Mouse (Mus musculus): ENCODE data around the gene Mfsd4b4. TPM values are rescaled to one million over a fixed set of nuclear protein-coding genes. Genes with fewer than 3 reads are reported as not detected.
A peak's percentile ranks its signal among the peaks of the same experiment; 100 is the strongest.

Mfsd4b4 gene
- total and polyA plus RNA-seq, 3 experiments, result 1.7 to 3.5 (median 2.1) TPM

DNA sequence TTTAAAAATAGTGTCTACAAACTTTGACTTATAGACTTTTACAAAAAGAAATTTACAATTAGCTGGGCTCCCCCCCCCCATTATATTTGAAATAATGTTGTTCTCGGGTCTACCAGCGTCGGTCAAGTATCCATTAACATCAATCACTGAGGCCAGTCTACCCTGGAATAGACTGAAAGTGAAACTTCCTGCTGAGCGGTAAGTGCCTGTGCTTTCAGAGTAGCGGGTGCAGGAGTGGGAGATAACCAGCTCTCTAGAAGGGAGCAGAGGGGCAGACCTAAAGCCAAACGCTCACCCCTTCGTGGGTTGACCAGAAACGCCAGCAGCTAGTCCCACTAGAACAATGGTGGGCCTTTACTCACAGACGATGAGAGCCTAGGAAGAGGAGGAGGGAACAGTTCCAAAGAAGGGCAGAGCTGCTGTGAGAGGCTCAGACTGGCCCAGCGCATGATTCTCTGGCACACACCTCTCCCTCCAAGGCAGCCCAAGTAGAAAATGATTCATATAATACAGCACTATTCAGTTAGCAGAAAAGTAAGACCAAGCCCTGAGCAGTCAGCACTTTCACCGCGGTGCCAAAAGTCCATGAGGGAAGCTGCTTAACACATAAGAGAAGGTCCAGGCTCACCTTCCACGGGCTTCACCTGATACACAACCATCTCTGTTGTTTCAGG lies 9.9 kb upstream of the Mfsd4b4 start:
- no peak for DNase-seq (ENCODE audit: extremely low read depth)
- dilution Hi-C loops (cut with MboI; ENCODE audit: extremely low pct_ligation_motif_present, extremely low pct_unique_long_range_greater_than_20kb, low sequenced_read_pairs), result no loop called here
- in situ Hi-C loops (cut with MboI; ENCODE audit: low pct_ligation_motif_present, low pct_unique_long_range_greater_than_20kb, low sequenced_read_pairs), result no loop called here
- no peak for TF ChIP-seq CTCF (conservative IDR thresholded peaks at IDR 0.05 in 1 of 2, IDR thresholded peaks at IDR 0.05 in 1 of 2; ENCODE audit: low read depth in 2 of 2, low read length in 2 of 2)
- TF ChIP-seq ZC3H11A (IDR thresholded peaks at IDR 0.05; ENCODE audit: low read depth, low read length), result no peak
- TF ChIP-seq ZNF384 (IDR thresholded peaks at IDR 0.05; ENCODE audit: low read depth, low read length), result no peak
- TF ChIP-seq ZMIZ1 (IDR thresholded peaks at IDR 0.05; ENCODE audit: low read depth, low read length), result no peak
- TF ChIP-seq TBP (conservative IDR thresholded peaks at IDR 0.05; ENCODE audit: low read depth, low read length), result no peak
- no peaks in the 10 kb centered on the region for H3K27me3 ChIP-seq (replicated peaks)
- H3K79me2 ChIP-seq (replicated peaks; ENCODE audit: control insufficient read depth, extremely low read depth, insufficient read depth, poor library complexity, severe bottlenecking), result no peaks in the 10 kb centered on the region
- no peak overlapping the region for H3K27ac ChIP-seq (ENCODE audit: insufficient read depth, low read depth)
- H3K9me3 ChIP-seq (replicated peaks; ENCODE audit: low read length), result no peaks in the 10 kb centered on the region
- H3K9ac ChIP-seq (ENCODE audit: insufficient read depth, low read depth), result no peak overlapping the region
- H3K4me1 ChIP-seq (ENCODE audit: control insufficient read depth in 1 of 2, insufficient read depth in 2 of 2), result peaks cover 0 to 9% of the 10 kb centered on the region in 2 experiments; a peak in 3 of 4 replicates
- H3K36me3 ChIP-seq (replicated peaks in 1 of 2; ENCODE audit: control insufficient read depth in 1 of 2, insufficient read depth in 1 of 2, low read length in 1 of 2), result no peaks in the 10 kb centered on the region
- peak overlapping the region; percentile 24 for H3K4me2 ChIP-seq (ENCODE audit: insufficient read depth, low read depth, poor library complexity, severe bottlenecking)
- H3K4me3 ChIP-seq (replicated peaks in 1 of 3; ENCODE audit: low read depth in 2 of 3, low read length in 2 of 3, poor library complexity in 1 of 3), result no peak overlapping the region

GRCm38 (mm10) chr10:39906799-39907658 lies 8.0 kb upstream of the Mfsd4b4 start:
- Histone ChIP-seq H3K36me3 (replicated peaks in 1 of 2; ENCODE audit: control insufficient read depth in 1 of 2, insufficient read depth in 1 of 2, low read length in 1 of 2) (no peaks in the 10 kb centered on the region), H3K27me3 (replicated peaks) (no peaks in the 10 kb centered on the region), H3K9ac (ENCODE audit: insufficient read depth, low read depth) (no peak overlapping the region), H3K4me1 (ENCODE audit: control insufficient read depth in 1 of 2, insufficient read depth in 2 of 2) (peaks cover 0 to 9% of the 10 kb centered on the region in 2 experiments; a peak in 2 of 4 replicates), H3K79me2 (replicated peaks; ENCODE audit: control insufficient read depth, extremely low read depth, insufficient read depth, poor library complexity, severe bottlenecking) (no peaks in the 10 kb centered on the region), H3K9me3 (replicated peaks; ENCODE audit: low read length) (no peaks in the 10 kb centered on the region), H3K27ac (ENCODE audit: insufficient read depth, low read depth) (no peak overlapping the region), H3K4me2 (ENCODE audit: insufficient read depth, low read depth, poor library complexity, severe bottlenecking) (no peak overlapping the region), H3K4me3 (replicated peaks in 1 of 3; ENCODE audit: low read depth in 2 of 3, low read length in 2 of 3, poor library complexity in 1 of 3) (no peak overlapping the region)
- dilution Hi-C loops (cut with MboI; ENCODE audit: extremely low pct_ligation_motif_present, extremely low pct_unique_long_range_greater_than_20kb, low sequenced_read_pairs) (no loop called here), in situ Hi-C loops (cut with MboI; ENCODE audit: low pct_ligation_motif_present, low pct_unique_long_range_greater_than_20kb, low sequenced_read_pairs) (no loop called here)
- TF ChIP-seq NELFE (IDR thresholded peaks at IDR 0.05; ENCODE audit: low read depth, low read length), result no peak
- DNase-seq (ENCODE audit: extremely low read depth), result no peak

DNA sequence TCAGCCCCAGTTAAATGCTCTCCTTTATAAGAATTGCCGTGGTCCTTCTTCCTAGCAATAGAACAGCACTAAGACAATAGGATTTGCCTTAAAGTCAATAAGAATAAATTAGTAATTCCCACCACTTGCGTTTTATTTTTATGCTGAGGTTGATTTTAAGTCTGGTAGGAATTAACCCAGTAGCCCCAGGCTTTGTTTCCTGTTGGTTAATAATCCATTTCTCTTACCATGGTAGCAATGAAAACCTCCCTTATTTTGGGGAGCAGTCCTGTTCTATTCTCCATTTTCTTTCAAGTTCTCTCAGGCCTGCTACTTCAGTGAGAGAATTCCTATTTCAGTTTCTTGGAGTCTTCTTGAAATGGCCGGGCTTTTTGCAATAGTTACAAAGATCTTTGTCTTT lies 5.2 kb upstream of the Mfsd4b4 start:
- no peak for TF ChIP-seq CHD1 (IDR thresholded peaks at IDR 0.05; ENCODE audit: low read depth, low read length)
- no peak for TF ChIP-seq USF1 (IDR thresholded peaks at IDR 0.05; ENCODE audit: low read depth, low read length)
- TF ChIP-seq KAT2A (IDR thresholded peaks at IDR 0.05; ENCODE audit: insufficient replicate concordance, low read length), result no peak
- TF ChIP-seq BHLHE40 (IDR thresholded peaks at IDR 0.05; ENCODE audit: low read depth, low read length), result no peak
- TF ChIP-seq ETS1 (conservative IDR thresholded peaks at IDR 0.05; ENCODE audit: low read depth, low read length), result no peak
- no peak for TF ChIP-seq POLR2A (IDR thresholded peaks at IDR 0.05; ENCODE audit: low read depth, low read length)
- TF ChIP-seq CHD2 (IDR thresholded peaks at IDR 0.05; ENCODE audit: low read length), result no peak
- no peak for TF ChIP-seq TCF12 (IDR thresholded peaks at IDR 0.05; ENCODE audit: low read depth, low read length)
- no peak for TF ChIP-seq SMC3 (IDR thresholded peaks at IDR 0.05; ENCODE audit: low read depth, low read length)
- TF ChIP-seq EP300 (IDR thresholded peaks at IDR 0.05; ENCODE audit: low read length), result no peak
- TF ChIP-seq POLR2AphosphoS2 (IDR thresholded peaks at IDR 0.05; ENCODE audit: low read depth, low read length), result no peak
- TF ChIP-seq E2F4 (IDR thresholded peaks at IDR 0.05; ENCODE audit: insufficient replicate concordance, low read depth, low read length), result no peak
- TF ChIP-seq CTCF (conservative IDR thresholded peaks at IDR 0.05 in 1 of 2, IDR thresholded peaks at IDR 0.05 in 1 of 2; ENCODE audit: low read depth in 2 of 2, low read length in 2 of 2), result no peak
- TF ChIP-seq JUND (conservative IDR thresholded peaks at IDR 0.05; ENCODE audit: low read depth, low read length), result no peak
- no peak for TF ChIP-seq MYC (IDR thresholded peaks at IDR 0.05; ENCODE audit: low read depth, low read length)
- no peak overlapping the region for H3K4me3 ChIP-seq (replicated peaks in 1 of 3; ENCODE audit: low read depth in 2 of 3, low read length in 2 of 3, poor library complexity in 1 of 3)
- DNase-seq (ENCODE audit: extremely low read depth), result no peak
- H3K36me3 ChIP-seq (replicated peaks in 1 of 2; ENCODE audit: control insufficient read depth in 1 of 2, insufficient read depth in 1 of 2, low read length in 1 of 2), result no peaks in the 10 kb centered on the region
- no peak overlapping the region for H3K4me2 ChIP-seq (ENCODE audit: insufficient read depth, low read depth, poor library complexity, severe bottlenecking)
- H3K79me2 ChIP-seq (replicated peaks; ENCODE audit: control insufficient read depth, extremely low read depth, insufficient read depth, poor library complexity, severe bottlenecking), result no peaks in the 10 kb centered on the region
- H3K27ac ChIP-seq (ENCODE audit: insufficient read depth, low read depth), result no peak overlapping the region
- in situ Hi-C loops (cut with MboI; ENCODE audit: low pct_ligation_motif_present, low pct_unique_long_range_greater_than_20kb, low sequenced_read_pairs), result no loop called here
- no peaks in the 10 kb centered on the region for H3K27me3 ChIP-seq (replicated peaks)
- peaks cover 0 to 9% of the 10 kb centered on the region in 2 experiments; a peak in 2 of 4 replicates for H3K4me1 ChIP-seq (ENCODE audit: control insufficient read depth in 1 of 2, insufficient read depth in 2 of 2)
- dilution Hi-C loops (cut with MboI; ENCODE audit: extremely low pct_ligation_motif_present, extremely low pct_unique_long_range_greater_than_20kb, low sequenced_read_pairs), result no loop called here
- no peaks in the 10 kb centered on the region for H3K9me3 ChIP-seq (replicated peaks; ENCODE audit: low read length)
- no peak overlapping the region for H3K9ac ChIP-seq (ENCODE audit: insufficient read depth, low read depth)

Measured in CH12.LX (cell line).